Mouse (Mus musculus) cerebellum, postnatal 25 days (tissue): ENCODE results near the gene Wrb.
"Not testable (repeated sequence)": the region's sequence is repeated elsewhere in the genome, so short reads cannot be mapped to it uniquely, and the experiment has no call there.

Experiments used
- DNase-seq, 2 experiments: peaks; one replicate each; pipeline ENCODE4 v3.0.0; 2021; ENCODE audit warnings: mixed read lengths in 2 of 2

Wrb gene

DNA sequence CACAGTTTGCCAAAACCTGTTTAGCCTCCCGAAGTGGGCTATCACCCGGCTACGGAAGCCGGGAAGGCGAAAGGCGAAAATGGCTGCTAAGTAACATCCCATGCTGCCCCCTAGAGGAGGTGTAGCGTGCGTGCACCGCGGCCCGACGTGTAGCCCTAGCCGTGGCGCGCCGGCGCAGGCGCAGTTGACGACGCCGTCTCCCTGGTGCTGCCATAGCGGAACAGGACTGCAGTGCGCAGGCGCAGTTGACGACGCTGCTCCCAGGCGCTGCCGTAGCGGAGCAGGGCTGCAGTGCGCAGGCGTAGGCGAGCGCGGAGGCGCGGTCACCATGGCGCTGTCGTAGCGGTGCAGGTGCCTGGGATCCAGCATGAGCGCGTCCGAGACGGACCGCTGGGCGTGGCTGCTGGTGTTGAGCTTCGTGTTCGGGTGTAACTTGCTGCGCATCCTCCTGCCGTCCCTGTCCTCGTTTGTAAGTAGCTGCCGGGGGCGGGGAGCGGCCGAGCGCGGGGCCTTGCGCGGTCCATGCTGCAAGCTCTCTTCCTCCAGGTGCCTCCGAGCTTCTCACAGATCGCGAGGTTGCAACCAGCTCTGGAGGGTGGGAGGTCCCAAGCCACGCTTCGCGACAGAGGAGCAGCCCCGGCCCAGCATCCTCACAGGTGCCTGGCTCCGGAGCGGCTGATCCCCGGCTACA is at the start of gene Wrb:
Gene Wrb, plus strand, starts transcription at position 298 of the 691 bp plus-strand sequence.
- DNase-seq, result peak; percentile 100

DNA sequence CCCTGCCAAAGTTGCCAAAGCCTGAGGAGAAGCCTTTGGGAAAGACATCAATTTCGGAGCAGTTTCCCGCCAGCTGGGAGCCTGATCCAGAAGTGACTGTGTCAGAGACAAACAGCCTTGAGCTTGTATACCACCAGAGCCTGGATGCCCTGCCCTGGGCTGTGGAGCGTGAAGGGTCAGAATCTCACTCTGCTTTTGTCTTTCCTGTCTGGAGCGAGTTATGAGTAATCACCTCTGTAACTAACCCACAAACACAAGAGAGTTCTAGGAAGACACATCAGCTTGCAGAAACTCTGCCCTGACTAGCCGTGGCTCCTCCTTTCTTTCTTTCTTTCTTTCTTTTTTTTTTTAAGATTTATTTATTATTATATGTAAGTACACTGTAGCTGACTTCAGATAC is 49.2 kb upstream of the Wrb start:
- no peak for DNase-seq

DNA sequence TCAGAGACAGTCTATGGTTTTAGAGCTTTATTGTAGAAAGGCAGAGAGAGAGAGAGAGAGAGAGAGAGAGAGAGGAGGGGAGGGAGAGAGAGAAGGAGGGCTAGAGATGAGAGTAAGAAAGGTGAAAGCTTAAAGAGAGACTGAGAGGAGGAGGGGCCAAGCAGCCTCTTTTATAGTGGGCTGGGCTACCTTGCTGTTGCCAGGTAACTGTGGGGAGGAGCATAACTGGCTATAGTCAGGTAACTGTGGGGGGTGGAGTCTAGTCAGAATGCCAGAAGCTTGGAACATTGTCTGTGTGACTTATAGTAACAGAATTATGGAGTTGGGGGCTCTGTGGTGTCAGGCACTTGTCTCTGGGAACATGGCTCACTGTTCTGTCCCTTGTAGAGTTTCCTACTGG is 47.4 kb upstream of the Wrb start:
- DNase-seq, result not testable (repeated sequence)

DNA sequence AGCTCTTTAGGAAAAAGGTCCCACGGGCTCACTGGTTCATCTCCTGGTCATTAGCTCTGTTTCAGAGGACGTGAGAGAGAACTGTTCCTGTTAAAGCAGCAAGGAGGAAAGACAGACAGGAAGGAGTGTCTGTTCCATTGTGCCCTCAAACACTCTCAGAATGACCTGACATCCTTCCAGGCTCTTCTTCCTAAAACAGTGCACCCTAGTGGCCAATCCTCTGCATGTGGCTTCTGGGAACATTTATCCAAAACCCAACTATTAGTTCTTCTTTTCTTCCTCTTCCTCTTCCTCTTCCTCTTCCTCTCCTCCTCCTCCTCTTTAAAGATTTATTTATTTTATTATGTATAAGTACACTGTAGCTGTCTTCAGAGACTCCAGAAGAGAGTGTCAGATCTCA is 42.2 kb upstream of the Wrb start:
- peak in 1 of 2 experiments; percentile 23 for DNase-seq

DNA sequence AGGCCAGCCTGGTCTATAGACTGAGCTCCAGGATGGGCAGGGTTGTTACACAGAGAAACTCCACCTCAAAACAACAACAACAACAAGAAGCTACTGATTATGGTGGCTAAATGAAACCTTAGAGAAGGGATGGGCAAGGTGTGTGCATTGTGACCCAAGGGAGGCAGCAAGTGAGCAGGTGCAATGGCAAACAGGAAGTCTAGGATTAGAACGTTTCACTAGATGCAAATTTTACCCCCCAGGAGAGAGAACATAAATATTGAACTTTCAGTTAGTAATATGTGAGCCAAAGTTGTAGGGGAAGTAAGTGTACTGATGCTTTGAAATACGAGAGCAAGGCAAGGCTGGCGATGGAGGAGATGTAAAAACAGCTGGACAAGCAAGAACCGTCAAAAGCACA is 35.5 kb upstream of the Wrb start:
- DNase-seq, result no peak

DNA sequence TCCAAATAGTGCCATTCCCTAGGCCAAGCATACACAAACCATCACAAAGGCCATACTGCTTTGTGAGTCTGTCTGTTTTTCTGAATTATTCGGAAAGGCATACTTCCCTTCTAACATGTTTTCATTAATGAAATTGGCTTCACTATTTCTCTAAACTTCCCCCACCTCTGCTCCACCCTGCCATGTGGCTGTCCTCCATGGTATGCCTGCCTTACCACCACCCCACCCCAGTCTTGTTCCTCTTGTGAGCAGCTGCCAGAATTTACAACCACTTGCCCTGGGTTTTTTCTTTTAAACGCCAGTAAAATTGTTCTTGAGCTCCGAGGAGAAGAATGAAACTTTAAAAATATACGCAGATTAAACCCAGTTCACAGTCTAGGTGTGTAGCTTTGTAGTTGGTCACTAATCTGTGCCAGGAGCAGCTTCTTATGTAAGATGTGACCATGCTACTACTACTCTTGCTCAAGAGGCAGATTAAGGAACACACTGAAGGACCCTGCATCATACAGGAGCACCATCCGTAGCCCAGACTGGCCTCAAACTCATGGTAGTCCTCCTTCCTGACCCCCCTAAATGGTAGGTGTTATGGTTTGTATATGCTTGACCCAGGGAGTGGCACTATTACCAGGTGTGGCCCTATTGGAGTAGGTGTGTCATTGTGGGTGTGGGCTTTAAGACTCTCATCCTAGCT is 34.4 kb upstream of the Wrb start:
- no peak for DNase-seq

DNA sequence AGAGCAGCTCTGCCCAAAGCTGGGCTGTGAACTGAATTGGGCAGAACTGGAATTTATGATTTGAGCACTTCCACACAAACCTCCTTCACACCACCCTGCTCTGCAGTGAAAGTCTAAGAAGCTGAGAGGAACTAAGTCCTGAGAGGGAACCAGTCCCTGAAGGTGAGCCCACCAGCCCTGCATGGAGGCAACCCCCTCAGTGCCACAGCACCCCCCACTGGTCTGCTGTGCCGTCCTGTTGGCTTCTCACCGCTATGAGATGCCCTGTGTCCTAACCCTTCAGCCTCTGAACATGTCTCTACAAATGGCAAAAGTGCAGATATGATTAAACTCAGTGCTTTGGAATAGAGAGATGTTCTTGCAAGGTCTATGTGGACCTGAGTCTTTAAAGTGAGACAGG is 32.4 kb upstream of the Wrb start:
- no peak for DNase-seq

DNA sequence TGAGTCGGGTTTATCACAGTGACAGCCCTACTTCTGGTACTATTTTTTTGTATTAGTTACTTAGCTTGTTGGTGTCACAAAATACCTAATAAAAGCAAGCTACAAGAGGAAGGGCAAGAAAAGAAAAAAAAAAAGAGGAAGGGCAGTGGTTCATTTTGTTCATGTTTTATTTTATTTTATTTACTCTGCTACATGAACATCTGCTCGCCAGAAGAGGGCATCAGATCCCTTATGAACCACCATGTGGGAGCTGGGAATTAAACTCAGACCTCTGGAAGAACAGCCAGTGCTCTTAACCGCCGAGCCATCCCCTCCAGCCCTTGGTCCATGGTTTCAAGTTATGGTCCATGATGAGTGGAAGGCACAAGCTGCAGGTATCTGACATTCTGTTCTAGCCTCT is 30.5 kb upstream of the Wrb start:
- no peak for DNase-seq

DNA sequence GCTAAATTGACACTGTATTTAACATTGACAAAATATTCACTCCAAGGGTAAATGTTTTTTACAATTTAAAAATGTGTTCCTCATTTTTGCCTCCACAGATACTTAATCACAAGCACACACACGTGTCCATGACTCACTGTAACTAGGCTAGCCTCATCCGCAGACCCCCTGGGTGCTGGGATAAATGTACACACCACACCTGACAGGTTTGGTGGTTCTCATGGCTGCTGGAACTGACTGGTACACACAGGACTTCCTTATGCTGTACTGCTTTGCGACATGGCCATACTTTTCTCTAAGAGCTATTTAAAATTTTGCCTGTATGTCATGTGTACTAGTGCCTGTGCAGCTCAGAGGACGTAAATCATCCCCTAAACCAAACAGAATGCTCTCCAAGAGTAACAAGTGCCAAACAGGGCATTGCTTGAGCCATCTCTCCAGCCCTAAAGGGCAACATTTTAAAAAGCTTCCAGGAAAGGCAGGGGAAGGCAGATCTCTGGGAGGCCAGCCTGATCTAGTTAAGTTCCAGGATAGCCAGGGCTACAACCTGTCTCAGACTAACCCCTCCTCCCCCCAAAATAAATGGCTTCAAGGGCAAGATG is 25.1 kb upstream of the Wrb start:
- DNase-seq, result no peak

DNA sequence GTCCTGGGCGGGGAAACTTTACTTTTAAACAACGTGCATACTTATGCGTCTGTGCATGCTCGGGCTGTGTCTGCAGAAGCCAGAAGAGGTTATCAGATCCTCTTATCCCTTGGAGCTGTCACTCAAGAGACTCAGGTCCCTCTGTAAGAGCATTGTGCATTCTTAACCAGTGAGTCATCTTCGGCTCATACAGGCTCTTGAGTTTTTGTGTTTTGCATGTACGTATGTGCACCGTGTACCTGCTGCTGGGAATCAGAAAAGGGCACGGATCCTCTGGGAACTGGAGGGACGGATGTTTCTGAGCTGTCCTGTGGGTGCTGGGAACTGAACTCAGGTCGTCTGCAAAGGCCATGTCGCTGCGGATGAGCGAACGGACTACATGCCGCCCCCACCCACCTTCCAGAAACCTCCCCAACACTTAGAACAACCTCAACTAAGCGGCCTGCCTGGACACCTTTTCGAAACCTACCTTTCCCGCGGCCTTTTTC is 18.5 kb upstream of the Wrb start:
- no peak for DNase-seq

DNA sequence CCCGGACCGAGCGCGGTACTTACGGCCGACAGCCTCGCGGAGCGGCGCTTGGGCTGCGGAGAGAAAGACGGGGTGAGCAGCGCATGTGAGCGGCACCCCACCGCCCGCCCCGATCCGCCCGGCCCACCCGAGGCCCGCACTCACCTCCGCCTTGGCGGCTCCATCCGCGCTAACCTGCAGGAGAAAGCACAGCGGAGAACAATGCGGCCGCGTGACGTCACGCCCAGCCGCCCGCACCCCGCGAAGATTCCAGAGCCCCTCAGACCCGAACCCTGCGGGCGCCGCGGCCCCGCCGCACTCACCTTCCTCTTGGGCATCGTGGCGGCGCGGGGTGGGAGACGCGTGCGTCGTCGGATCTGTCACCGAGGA is 17.9 kb upstream of the Wrb start:
- DNase-seq, result no peak

DNA sequence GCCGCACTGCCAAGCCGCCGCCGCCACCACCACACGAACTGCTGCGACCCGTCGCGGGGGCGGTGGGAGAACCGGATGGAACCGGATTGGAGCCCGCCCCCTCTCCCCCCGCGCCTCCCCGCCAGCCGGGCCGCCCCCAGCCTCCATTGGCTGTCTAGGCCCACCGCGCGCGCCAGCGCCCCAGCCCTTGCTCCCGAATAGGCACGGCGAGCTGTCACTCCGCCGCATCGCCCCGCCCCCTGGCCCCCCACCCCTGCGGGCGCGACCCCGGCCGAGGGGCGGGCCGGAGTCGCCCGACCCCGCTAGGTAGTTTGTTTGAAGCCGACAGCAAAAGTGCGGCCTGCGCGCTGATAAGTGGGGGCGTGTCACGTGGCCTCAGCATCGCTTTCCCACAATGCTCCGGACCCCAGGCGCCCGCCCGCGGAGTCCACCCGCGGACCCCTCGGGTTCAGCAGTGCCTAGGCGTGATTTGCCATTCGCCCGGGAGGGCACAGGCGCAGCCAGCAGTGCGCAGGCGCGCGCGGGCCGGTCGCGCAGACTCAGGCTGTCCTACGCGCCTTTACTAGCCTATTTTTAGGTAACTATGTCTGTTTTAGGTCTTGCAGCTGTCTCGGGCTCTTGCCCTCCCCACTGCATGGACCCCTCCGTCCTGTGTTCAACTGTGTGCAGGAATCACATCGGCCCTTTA is 17.4 kb upstream of the Wrb start, which contains the start of gene Hmgn1:
Gene Hmgn1, minus strand, starts transcription at position 73 of the 688 bp plus-strand sequence.
- peak; percentile 96 to 97 for DNase-seq

DNA sequence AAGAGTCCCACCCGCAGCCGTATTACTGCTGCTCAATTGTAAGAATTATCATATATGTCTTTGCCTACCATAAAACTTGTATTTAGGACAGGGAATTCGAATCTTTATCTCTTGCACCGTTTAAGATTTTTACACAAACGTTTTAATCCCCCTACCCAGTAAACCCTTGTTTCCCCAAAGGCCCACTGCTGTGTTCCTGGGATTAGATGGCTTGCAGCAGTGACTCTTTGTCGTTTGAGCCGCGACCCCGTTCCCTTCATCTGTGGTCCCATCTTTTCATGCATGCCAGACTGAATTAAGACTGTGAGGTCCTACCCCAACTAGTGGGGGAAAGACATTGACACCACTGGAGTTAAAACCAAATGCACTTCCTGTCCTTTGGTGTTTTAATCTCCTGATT is 16.7 kb upstream of the Wrb start:
- DNase-seq, result no peak

DNA sequence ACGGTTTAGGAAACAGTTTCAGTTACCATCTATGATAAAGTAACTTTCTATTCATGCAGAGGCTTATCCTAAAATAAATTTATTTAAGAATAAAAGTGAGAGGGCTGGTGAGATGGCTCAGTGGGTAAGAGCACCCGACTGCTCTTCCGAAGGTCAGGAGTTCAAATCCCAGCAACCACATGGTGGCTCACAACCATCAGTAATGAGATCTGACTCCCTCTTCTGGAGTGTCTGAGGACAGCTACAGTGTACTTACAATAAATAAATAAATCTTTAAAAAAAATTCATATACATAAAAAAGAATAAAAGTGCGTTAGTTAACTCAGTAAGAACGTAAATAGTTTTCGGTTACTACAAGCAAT is 478 bp upstream of the Wrb start:
- not testable (repeated sequence) for DNase-seq

DNA sequence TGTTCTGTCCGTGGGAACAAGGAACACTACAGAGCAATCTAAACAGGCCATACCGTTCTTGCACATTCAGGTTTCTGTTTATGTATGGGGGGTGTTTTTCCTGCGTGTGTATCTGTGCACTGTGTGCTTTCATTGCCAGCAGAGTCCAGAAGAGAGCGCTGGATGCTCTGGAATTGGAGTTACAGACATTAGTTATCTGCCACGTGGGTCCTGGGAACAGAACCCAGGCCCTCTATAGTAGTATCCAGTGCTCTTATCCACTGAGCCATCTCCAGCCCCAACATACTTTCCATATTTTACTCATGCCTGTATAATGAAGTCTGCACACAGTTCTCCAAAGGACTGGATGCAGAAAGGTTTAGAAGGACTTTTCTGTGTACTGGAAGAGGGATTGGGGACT is 607 bp downstream of the Wrb start:
- DNase-seq, result no peak

DNA sequence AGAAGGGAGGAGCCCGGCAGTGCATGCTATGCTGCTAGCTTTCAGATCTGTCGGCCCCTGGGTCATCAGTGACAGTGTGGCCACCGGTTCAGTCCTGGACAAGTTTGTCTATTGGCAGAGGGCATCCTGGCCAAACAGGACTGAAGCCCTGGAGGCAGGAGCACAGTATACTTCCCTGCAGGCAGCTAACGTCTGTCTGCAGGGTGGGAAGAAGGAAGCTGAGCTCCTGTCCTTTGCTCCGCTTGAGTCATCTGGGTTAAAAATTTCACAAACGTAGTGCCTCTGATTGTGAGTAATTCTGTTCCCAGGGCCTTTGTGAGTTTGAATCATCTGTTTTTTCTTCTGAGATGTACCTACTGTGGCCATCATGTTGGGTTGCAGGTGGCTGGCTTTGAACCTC is 3.6 kb downstream of the Wrb start:
- no peak for DNase-seq

DNA sequence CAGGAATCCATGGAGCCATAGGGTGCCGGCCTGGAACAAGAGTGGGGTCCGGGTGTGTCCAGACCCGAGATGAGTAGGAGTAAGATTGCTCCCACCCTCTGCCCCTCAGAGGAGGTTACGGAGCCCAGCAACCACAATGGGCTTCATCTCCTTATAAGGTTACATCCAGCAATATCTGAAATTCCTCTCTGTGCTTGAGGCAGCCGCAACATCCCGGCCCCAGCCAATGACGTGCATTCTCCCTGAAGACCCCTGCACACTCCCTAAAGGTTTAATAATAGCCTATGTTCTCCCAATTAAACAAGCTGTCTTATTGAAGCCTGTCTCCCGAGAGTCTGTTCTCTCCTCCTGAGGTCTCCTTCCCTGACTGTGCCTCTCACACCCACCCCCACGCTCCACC is 4.1 kb downstream of the Wrb start:
- DNase-seq, result no peak

DNA sequence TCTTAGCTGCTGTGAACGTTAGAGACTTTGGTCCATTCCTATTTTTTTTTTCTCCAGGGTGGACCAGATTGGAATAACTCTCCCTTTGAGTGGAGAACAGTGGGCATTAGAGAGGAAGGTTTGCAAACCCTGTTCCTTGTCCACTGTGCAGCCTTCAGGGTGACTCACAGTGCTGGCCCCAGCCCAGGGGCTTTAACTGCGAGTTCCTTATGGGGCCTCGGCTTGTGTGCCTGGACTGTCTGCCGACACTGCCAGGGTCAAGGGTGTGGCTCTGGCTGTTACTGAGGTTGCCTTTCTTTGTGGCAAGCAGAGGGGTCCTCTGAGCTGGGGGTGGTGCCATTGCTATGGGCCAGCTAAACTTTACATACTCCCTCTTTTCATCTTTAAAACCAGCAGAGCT is 5.8 kb downstream of the Wrb start:
- DNase-seq, result peak; percentile 58 to 79

DNA sequence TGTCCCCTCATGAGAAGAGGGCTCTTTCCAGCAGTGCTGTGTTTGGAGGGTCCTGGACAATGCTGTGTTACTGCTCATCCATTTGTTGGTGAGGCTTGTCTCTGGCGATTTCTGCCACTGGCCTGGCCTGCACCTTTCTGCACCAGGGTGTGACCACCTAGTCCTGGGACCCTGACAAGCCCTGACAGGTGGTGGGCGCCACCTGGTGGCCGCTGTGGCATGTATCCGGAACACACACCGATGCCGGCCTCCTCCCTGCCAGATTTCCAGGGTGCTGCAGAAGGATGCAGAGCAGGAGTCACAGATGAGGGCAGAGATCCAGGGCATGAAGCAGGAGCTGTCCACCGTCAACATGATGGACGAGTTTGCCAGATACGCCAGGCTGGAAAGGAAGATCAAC is 6.3 kb downstream of the Wrb start:
- peak; percentile 88 to 94 for DNase-seq

DNA sequence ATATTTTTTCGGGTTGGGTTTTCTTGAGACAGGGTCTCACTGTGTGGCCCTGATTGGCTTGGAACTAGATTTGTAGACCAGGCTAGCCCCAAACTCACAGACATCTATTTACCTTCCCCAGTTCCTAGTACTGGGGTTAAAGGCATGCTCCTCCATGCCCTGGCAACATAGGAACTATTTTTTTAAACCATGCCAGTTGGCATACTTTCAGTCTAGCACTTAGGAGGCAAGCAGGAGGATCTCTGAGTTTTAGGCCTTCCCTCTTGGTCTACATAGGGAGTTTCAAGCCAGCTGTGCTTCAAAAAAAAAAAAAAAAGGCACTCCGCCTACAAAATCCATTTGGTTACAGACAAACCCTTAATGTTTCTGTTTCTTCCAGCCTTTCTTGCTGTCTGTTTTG is 9.3 kb downstream of the Wrb start:
- DNase-seq, result no peak

DNA sequence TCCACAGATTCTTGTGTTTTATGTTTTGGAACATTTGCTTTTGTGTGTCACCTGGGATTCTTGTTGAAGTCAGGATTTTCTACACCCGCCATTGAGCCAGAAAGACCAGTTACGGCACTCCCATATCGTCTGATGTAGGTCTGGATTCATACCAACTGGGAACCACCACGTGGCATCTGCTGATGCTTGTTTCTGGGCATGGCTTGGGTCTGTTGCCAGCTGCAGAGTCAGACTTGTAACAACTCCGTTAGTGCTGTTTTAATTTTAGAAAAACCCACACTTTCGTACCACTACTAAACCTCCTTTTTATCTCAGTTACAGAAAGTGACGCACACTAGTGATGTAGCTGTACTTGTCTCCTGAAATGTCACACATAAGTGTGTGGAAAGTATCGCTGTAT is 10.8 kb downstream of the Wrb start:
- no peak for DNase-seq

DNA sequence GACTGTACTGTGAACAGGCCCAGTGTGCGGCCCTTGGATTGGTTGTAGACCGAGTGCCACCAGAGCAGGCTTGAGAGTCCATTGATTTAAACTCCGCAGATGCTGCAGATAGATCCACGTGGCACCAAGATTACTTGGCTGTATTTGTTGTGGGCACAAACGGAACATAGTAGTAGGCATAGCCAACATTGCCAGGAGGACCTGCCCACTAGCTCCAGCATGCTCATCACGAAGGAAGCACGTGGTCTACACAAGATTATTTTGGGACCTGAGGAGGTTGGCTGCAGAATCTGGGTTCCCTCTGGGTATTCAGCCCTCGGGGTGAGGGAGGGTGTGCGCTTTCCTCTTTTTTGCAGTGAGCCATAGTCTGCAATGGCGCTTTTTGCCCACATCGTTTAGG is 12.0 kb downstream of the Wrb start:
- DNase-seq, result peak in 1 of 2 experiments; percentile 31

DNA sequence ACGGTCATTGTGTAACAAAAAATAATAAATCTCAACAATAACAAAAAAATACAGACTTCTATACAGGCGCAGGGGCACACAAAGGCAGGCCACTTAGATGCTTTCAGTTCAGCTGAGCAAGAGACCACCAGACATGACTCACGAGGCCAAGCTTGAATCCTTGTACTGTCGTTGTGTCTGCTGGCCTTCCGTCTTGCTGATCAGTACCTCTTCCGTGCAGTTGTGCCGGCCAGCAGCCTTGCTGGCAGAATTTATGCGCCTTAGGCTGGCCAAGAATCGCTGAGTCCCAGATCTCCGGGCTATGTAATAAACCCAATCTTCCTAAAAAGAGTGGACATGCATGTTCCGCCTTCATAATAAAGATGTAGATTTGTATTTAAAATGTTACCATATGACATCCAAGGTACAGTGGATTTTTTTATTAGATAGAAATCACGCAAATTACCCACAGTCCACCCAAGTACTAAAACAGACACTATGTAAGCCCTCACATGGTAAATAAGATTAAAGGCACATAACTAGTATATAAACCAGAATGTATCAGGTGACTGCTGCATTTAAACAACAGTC is 13.4 kb downstream of the Wrb start:
- DNase-seq, result peak in 1 of 2 experiments; percentile 32
